Comparison of ENCODE assay signal across 8 mouse cellular contexts in the genomic region with DNA sequence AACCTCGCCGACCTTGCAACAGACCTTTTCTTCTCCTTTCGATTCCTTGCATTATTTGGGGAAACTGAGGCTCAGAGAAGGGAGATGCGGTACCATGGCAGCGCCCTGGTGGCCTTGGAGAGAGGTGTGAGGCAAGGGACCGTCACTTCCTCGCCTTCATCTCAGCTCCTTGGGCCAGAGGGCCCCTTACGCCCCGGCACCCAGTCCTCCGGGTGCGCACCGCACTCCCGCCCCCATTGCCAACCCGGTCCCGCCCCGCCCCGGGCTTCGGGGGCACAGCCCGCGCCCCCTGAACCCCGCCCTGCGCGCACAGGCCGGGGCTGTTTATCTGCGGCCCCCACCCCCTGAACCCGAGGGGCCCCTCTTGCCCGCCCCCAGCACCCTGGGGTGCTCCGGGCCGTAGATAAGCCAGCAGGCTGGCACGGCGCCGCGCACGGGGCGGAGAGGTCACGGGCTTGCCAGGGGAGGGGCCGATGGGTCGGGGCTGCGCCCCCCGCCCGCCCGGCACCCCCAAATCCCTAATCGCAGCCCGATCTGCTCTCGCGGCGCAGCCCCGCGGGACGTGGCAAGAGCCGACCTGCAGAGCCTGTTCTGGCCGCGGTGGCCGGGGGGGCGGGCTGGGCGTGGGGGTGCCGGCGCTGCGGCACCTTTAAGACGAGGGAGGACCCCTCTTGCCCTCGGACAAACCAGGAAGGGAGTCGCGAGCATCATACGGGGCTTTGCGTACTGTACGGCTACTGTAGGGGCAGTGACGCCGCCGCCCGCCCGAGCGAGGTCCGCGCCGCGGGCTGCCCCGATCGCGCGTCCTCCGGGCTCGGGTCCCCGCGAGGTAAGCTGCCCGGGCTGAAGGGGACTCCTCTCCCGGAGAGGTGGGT. TPM values are rescaled to one million over a fixed set of nuclear protein-coding genes. Genes with fewer than 3 reads are reported as not detected.
A peak's percentile ranks its signal among the peaks of the same experiment; 100 is the strongest.
DNase-seq lines count a peak whose midpoint lies in the region; ATAC-seq and TF ChIP-seq lines count a peak whose summit lies in the region.

No protein-coding gene starts in this region.

- TF ChIP-seq CTCF in gastrocnemius, adult 2 months (IDR thresholded peaks at IDR 0.05) = no peak

- peaks cover 36% of the 10 kb centered on the region for H3K4me1 ChIP-seq in hindbrain, embryonic 16.5 days (ENCODE audit: control insufficient read depth, insufficient read depth, low read depth, low read length)

- peak overlapping the region; percentile 99 for H3K27ac ChIP-seq in gastrocnemius, adult 2 months
- H3K27ac ChIP-seq in hindbrain, embryonic 16.5 days (ENCODE audit: low read depth, low read length) = peak overlapping the region; percentile 96

- H3K9me3 ChIP-seq in hindbrain, embryonic 16.5 days (ENCODE audit: control insufficient read depth, low read length) = no peaks in the 10 kb centered on the region

- WGBS in hindbrain, embryonic 16.5 days = under 1% methylated on average over 57 of the region's 86 CpGs

- ATAC-seq in common myeloid progenitor, adult 5-6 weeks (replicated peaks; ENCODE audit: low read depth, poor library complexity, severe bottlenecking) = peak; percentile 13
- peak; percentile 32 for ATAC-seq in hindbrain, embryonic 16.5 days
- ATAC-seq in megakaryocyte-erythroid progenitor cell, adult 5-6 weeks (replicated peaks; ENCODE audit: low FRiP score, low TSS enrichment, poor library complexity, severe bottlenecking) = peak; percentile 36

- H3K36me3 ChIP-seq in hindbrain, embryonic 16.5 days (ENCODE audit: control insufficient read depth, insufficient read depth, low read length) = no peaks in the 10 kb centered on the region

- peaks cover 12% of the 10 kb centered on the region for H3K27me3 ChIP-seq in hindbrain, embryonic 16.5 days (replicated peaks; ENCODE audit: control insufficient read depth, insufficient read depth, low read length)

- intact Hi-C loops in gastrocnemius, adult 2 months (cut with DNase I) = no loop called here
- intact Hi-C loops in left cerebral cortex, postnatal 36 days (cut with DNase I) = no loop called here

- H3K4me2 ChIP-seq in hindbrain, embryonic 16.5 days (ENCODE audit: low read length) = peak overlapping the region; percentile 98

- H3K4me3 ChIP-seq in gastrocnemius, adult 2 months = peak overlapping the region; percentile 86
- peak overlapping the region; percentile 88 for H3K4me3 ChIP-seq in hindbrain, embryonic 16.5 days (ENCODE audit: low read length)

- peak; percentile 57 for DNase-seq in adipocyte (ENCODE audit: low spot score)
- DNase-seq in gastrocnemius, adult 2 months = peak; percentile 87
- DNase-seq in left cerebral cortex, postnatal 36 days (ENCODE audit: low spot score in 2 of 2) = peak; percentile 78
- DNase-seq in right cerebral cortex, postnatal 14 days = peak; percentile 71
- DNase-seq in urinary bladder, postnatal 25 days (ENCODE audit: low spot score) = peak; percentile 68

- peak overlapping the region; percentile 91 for H3K9ac ChIP-seq in hindbrain, embryonic 16.5 days (ENCODE audit: low read depth, low read length)

RNA-seq across cellular contexts. Expression of gene Zbtb7a, which starts 1.0 kb away (rescaled TPM):
- total RNA-seq in common myeloid progenitor, adult 5-6 weeks (2017) = 13.1 and 14.5 TPM in 2 replicates
- 10 to 100 TPM; 23.3 to 25.9 TPM for total RNA-seq in gastrocnemius, adult 2 months (2021)
- polyA plus RNA-seq in hindbrain, embryonic 16.5 days (2015; fragmentation: Nextera tagmentation; extraction: Ambion mirVana) = 13.3 and 13.6 TPM in 2 replicates
- total RNA-seq in left cerebral cortex, postnatal 36 days (2021) = 100 to 1,000 TPM; 120 to 133 TPM
- 33.4 and 34.4 TPM in 2 replicates for total RNA-seq in megakaryocyte-erythroid progenitor cell, adult 5-6 weeks (2014; fragmentation: Nextera tagmentation)
- 8.5 and 15.9 TPM in 2 replicates for total RNA-seq in megakaryocyte-erythroid progenitor cell, adult 5-6 weeks (2017)

RNA-seq across cellular contexts. Expression of gene Map2k2, which starts 30.4 kb away (rescaled TPM):
- 56.2 and 61.8 TPM in 2 replicates for total RNA-seq in common myeloid progenitor, adult 5-6 weeks (2017)
- total RNA-seq in gastrocnemius, adult 2 months (2021) = 100 to 1,000 TPM; 148 to 187 TPM
- polyA plus RNA-seq in hindbrain, embryonic 16.5 days (2015; fragmentation: Nextera tagmentation; extraction: Ambion mirVana) = 236 and 240 TPM in 2 replicates
- total RNA-seq in left cerebral cortex, postnatal 36 days (2021) = 100 to 1,000 TPM; 120 to 133 TPM
- total RNA-seq in megakaryocyte-erythroid progenitor cell, adult 5-6 weeks (2014; fragmentation: Nextera tagmentation) = 111 and 122 TPM in 2 replicates
- total RNA-seq in megakaryocyte-erythroid progenitor cell, adult 5-6 weeks (2017) = 38.7 and 50.2 TPM in 2 replicates

RNA-seq across cellular contexts. Expression of gene Pias4, which starts 31.7 kb away (rescaled TPM):
- total RNA-seq in common myeloid progenitor, adult 5-6 weeks (2017) = 8.4 and 17.5 TPM in 2 replicates
- 10 to 100 TPM; 15.7 to 16.2 TPM for total RNA-seq in gastrocnemius, adult 2 months (2021)
- polyA plus RNA-seq in hindbrain, embryonic 16.5 days (2015; fragmentation: Nextera tagmentation; extraction: Ambion mirVana) = 47.1 and 56.9 TPM in 2 replicates
- 10 to 100 TPM; 26.7 to 31.8 TPM for total RNA-seq in left cerebral cortex, postnatal 36 days (2021)
- 14.8 and 15.2 TPM in 2 replicates for total RNA-seq in megakaryocyte-erythroid progenitor cell, adult 5-6 weeks (2014; fragmentation: Nextera tagmentation)
- total RNA-seq in megakaryocyte-erythroid progenitor cell, adult 5-6 weeks (2017) = 5.4 and 20.8 TPM in 2 replicates

RNA-seq across cellular contexts. Expression of gene Creb3l3, which starts 37.4 kb away (rescaled TPM):
- 0.18 and 0.58 TPM in 2 replicates for total RNA-seq in common myeloid progenitor, adult 5-6 weeks (2017)
- not detected for total RNA-seq in gastrocnemius, adult 2 months (2021)
- 0.24 and 0.32 TPM in 2 replicates for polyA plus RNA-seq in hindbrain, embryonic 16.5 days (2015; fragmentation: Nextera tagmentation; extraction: Ambion mirVana)
- under 1 TPM; 0.23 to 0.72 TPM for total RNA-seq in left cerebral cortex, postnatal 36 days (2021)
- total RNA-seq in megakaryocyte-erythroid progenitor cell, adult 5-6 weeks (2014; fragmentation: Nextera tagmentation) = not detected in 2 replicates
- not detected in 2 replicates for total RNA-seq in megakaryocyte-erythroid progenitor cell, adult 5-6 weeks (2017)

RNA-seq across cellular contexts. Expression of gene Eef2, which starts 40.4 kb away (rescaled TPM):
- total RNA-seq in common myeloid progenitor, adult 5-6 weeks (2017) = 1,623 and 1,948 TPM in 2 replicates
- 1,000 to 10,000 TPM; 1,128 to 1,335 TPM for total RNA-seq in gastrocnemius, adult 2 months (2021)
- polyA plus RNA-seq in hindbrain, embryonic 16.5 days (2015; fragmentation: Nextera tagmentation; extraction: Ambion mirVana) = 525 and 551 TPM in 2 replicates
- total RNA-seq in left cerebral cortex, postnatal 36 days (2021) = 100 to 1,000 TPM; 857 to 954 TPM
- total RNA-seq in megakaryocyte-erythroid progenitor cell, adult 5-6 weeks (2014; fragmentation: Nextera tagmentation) = 1,282 and 1,455 TPM in 2 replicates
- total RNA-seq in megakaryocyte-erythroid progenitor cell, adult 5-6 weeks (2017) = 1,743 and 1,799 TPM in 2 replicates

Comparison
In these comparisons a context has a peak if more than half of its experiments do, and no peak if none do; other contexts are left out.
1. Peak in every context shown above with its lines: DNase-seq, ATAC-seq, H3K4me3 ChIP-seq and H3K27ac ChIP-seq.